Mouse (Mus musculus): ENCODE measurements around the gene Gstm4. TPM values are rescaled to one million over a fixed set of nuclear protein-coding genes. Genes with fewer than 3 reads are reported as not detected.

The Gstm4 gene
- polyA plus RNA-seq (2015; fragmentation: Illumina TruSeq; extraction: RNeasy Lipid Tissue Mini Kit (QIAGEN cat#74804); ENCODE audit: insufficient read depth, low replicate concordance), result 9.6 TPM

GRCm38 (mm10) chr3:108044394-108045140, at the start of gene Gstm4:
Gene Gstm4, minus strand, starts transcription at chr3:108044894.

DNA sequence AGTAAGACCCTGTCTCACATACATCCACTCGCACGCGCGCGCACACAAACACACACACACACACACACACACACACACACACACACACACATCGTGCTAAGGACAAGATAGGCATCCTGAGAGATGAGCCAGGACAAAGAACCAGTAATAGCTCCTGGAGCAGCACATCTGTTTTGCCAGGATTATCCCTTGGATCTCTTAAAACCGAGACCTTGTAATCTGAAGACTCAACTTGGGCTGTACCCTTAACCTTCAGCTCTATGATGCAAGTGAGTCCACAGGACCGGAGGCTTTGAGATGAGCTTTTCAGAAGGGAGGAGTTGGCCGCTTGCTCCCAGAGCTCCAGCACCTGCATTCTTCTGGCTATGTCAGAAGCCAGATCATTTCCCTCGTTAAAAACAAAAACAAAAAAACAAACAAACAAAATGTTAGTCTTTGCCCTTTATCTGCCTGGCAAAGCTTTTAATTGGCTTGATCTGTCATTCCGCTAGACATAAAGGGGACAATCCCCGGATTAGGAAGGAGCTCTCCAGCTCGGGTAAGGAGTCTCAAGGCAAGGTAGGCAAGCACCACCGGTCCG, 47.9 kb upstream of the Gstm4 start, which contains the start of gene Gnat2:
Gene Gnat2 (plus strand): TSS at position 254 of the 580 bp plus-strand sequence.

GRCm38 (mm10) chr3:108086470-108086979, 41.8 kb upstream of the Gstm4 start, which contains the start of gene Ampd2:
Gene Ampd2, minus strand, starts transcription at chr3:108086651.

GRCm38 (mm10) chr3:108017473-108018189, 27.1 kb downstream of the Gstm4 start, which contains the start of gene Gstm1:
Gene Gstm1, minus strand, starts transcription at chr3:108017973.

Other genes starting within 250 kb of the Gstm4 start
- not detected for gene Eps8l3, start 167.7 kb downstream of the Gstm4 start, polyA plus RNA-seq (2015; fragmentation: Illumina TruSeq; extraction: RNeasy Lipid Tissue Mini Kit (QIAGEN cat#74804); ENCODE audit: insufficient read depth, low replicate concordance)
- gene Gstm5, start 149.1 kb downstream of the Gstm4 start, polyA plus RNA-seq (2015; fragmentation: Illumina TruSeq; extraction: RNeasy Lipid Tissue Mini Kit (QIAGEN cat#74804); ENCODE audit: insufficient read depth, low replicate concordance), result 15.1 TPM
- 1.4 TPM for gene Gstm7, start 113.1 kb downstream of the Gstm4 start, polyA plus RNA-seq (2015; fragmentation: Illumina TruSeq; extraction: RNeasy Lipid Tissue Mini Kit (QIAGEN cat#74804); ENCODE audit: insufficient read depth, low replicate concordance)
- not detected for gene Gstm6, start 101.1 kb downstream of the Gstm4 start, polyA plus RNA-seq (2015; fragmentation: Illumina TruSeq; extraction: RNeasy Lipid Tissue Mini Kit (QIAGEN cat#74804); ENCODE audit: insufficient read depth, low replicate concordance)
- gene Gstm3, start 75.6 kb downstream of the Gstm4 start, polyA plus RNA-seq (2015; fragmentation: Illumina TruSeq; extraction: RNeasy Lipid Tissue Mini Kit (QIAGEN cat#74804); ENCODE audit: insufficient read depth, low replicate concordance), result not detected
- 30.0 TPM for gene Gstm2, start 58.4 kb downstream of the Gstm4 start, polyA plus RNA-seq (2015; fragmentation: Illumina TruSeq; extraction: RNeasy Lipid Tissue Mini Kit (QIAGEN cat#74804); ENCODE audit: insufficient read depth, low replicate concordance)
- gene Gstm1, start 26.9 kb downstream of the Gstm4 start, polyA plus RNA-seq (2015; fragmentation: Illumina TruSeq; extraction: RNeasy Lipid Tissue Mini Kit (QIAGEN cat#74804); ENCODE audit: insufficient read depth, low replicate concordance), result 42.2 TPM
- gene Ampd2, start 41.8 kb upstream of the Gstm4 start, polyA plus RNA-seq (2015; fragmentation: Illumina TruSeq; extraction: RNeasy Lipid Tissue Mini Kit (QIAGEN cat#74804); ENCODE audit: insufficient read depth, low replicate concordance), result 17.9 TPM
- 0.50 TPM for gene Gnat2, start 47.9 kb upstream of the Gstm4 start, polyA plus RNA-seq (2015; fragmentation: Illumina TruSeq; extraction: RNeasy Lipid Tissue Mini Kit (QIAGEN cat#74804); ENCODE audit: insufficient read depth, low replicate concordance)
- 146 TPM for gene Gnai3, start 101.3 kb upstream of the Gstm4 start, polyA plus RNA-seq (2015; fragmentation: Illumina TruSeq; extraction: RNeasy Lipid Tissue Mini Kit (QIAGEN cat#74804); ENCODE audit: insufficient read depth, low replicate concordance)
- gene Gpr61, start 110.0 kb upstream of the Gstm4 start, polyA plus RNA-seq (2015; fragmentation: Illumina TruSeq; extraction: RNeasy Lipid Tissue Mini Kit (QIAGEN cat#74804); ENCODE audit: insufficient read depth, low replicate concordance), result 0.10 TPM
- gene Amigo1, start 141.4 kb upstream of the Gstm4 start, polyA plus RNA-seq (2015; fragmentation: Illumina TruSeq; extraction: RNeasy Lipid Tissue Mini Kit (QIAGEN cat#74804); ENCODE audit: insufficient read depth, low replicate concordance), result 4.1 TPM
- gene Cyb561d1, start 156.3 kb upstream of the Gstm4 start, polyA plus RNA-seq (2015; fragmentation: Illumina TruSeq; extraction: RNeasy Lipid Tissue Mini Kit (QIAGEN cat#74804); ENCODE audit: insufficient read depth, low replicate concordance), result 34.1 TPM
- gene Atxn7l2, start 166.0 kb upstream of the Gstm4 start, polyA plus RNA-seq (2015; fragmentation: Illumina TruSeq; extraction: RNeasy Lipid Tissue Mini Kit (QIAGEN cat#74804); ENCODE audit: insufficient read depth, low replicate concordance), result 4.4 TPM
- gene Sypl2, start 181.8 kb upstream of the Gstm4 start, polyA plus RNA-seq (2015; fragmentation: Illumina TruSeq; extraction: RNeasy Lipid Tissue Mini Kit (QIAGEN cat#74804); ENCODE audit: insufficient read depth, low replicate concordance), result 0.10 TPM
- gene Psma5, start 212.0 kb upstream of the Gstm4 start, polyA plus RNA-seq (2015; fragmentation: Illumina TruSeq; extraction: RNeasy Lipid Tissue Mini Kit (QIAGEN cat#74804); ENCODE audit: insufficient read depth, low replicate concordance), result 133 TPM
- gene Sort1, start 239.2 kb upstream of the Gstm4 start, polyA plus RNA-seq (2015; fragmentation: Illumina TruSeq; extraction: RNeasy Lipid Tissue Mini Kit (QIAGEN cat#74804); ENCODE audit: insufficient read depth, low replicate concordance), result 16.0 TPM

All from spleen, adult 10 weeks (tissue).